Mouse (Mus musculus): ENCODE measurements around the gene Ncor2. TPM values are rescaled to one million over a fixed set of nuclear protein-coding genes. Genes with fewer than 3 reads are reported as not detected.

Gene Ncor2
- total RNA-seq, 2 experiments from 2014 or later = 177 to 208 TPM

- no peak for DNase-seq (ENCODE audit: low spot score in 2 of 2)
Observed at GRCm38 (mm10) chr5:125069916-125070315, 109.1 kb downstream of the Ncor2 start.

GRCm38 (mm10) chr5:125069426-125069825 lies 109.6 kb downstream of the Ncor2 start:
- no peak for DNase-seq (ENCODE audit: low spot score in 2 of 2)

- DNase-seq (ENCODE audit: low spot score in 2 of 2) = no peak
Observed at GRCm38 (mm10) chr5:125068371-125068951, 110.6 kb downstream of the Ncor2 start.

GRCm38 (mm10) chr5:125067673-125068072 lies 111.3 kb downstream of the Ncor2 start:
- no peak for DNase-seq (ENCODE audit: low spot score in 2 of 2)

GRCm38 (mm10) chr5:125066479-125067471 lies 112.2 kb downstream of the Ncor2 start:
- DNase-seq (ENCODE audit: low spot score in 2 of 2) = peak; percentile 78 to 91

- peak; percentile 59 to 76 for DNase-seq (ENCODE audit: low spot score in 2 of 2)
Observed at GRCm38 (mm10) chr5:125063015-125063414, 116.0 kb downstream of the Ncor2 start.

- DNase-seq (ENCODE audit: low spot score in 2 of 2) = peak; percentile 72 to 85
Observed at GRCm38 (mm10) chr5:125058267-125058668, 120.8 kb downstream of the Ncor2 start.

GRCm38 (mm10) chr5:125057555-125058266 lies 121.3 kb downstream of the Ncor2 start:
- DNase-seq (ENCODE audit: low spot score in 2 of 2) = peak in 1 of 2 experiments; percentile 37

- no peak for DNase-seq (ENCODE audit: low spot score in 2 of 2)
Observed at GRCm38 (mm10) chr5:125056696-125057554, 122.1 kb downstream of the Ncor2 start.

GRCm38 (mm10) chr5:125056331-125056695 lies 122.7 kb downstream of the Ncor2 start:
- DNase-seq (ENCODE audit: low spot score in 2 of 2) = no peak

- no peak for DNase-seq (ENCODE audit: low spot score in 2 of 2)
Observed at GRCm38 (mm10) chr5:125055901-125056300, 123.1 kb downstream of the Ncor2 start.

GRCm38 (mm10) chr5:125053661-125054060 lies 125.4 kb downstream of the Ncor2 start:
- DNase-seq (ENCODE audit: low spot score in 2 of 2) = no peak

GRCm38 (mm10) chr5:125052603-125053488 lies 126.2 kb downstream of the Ncor2 start:
- peak; percentile 41 to 57 for DNase-seq (ENCODE audit: low spot score in 2 of 2)

- no peak for DNase-seq (ENCODE audit: low spot score in 2 of 2)
Observed at GRCm38 (mm10) chr5:125052237-125052602, 126.8 kb downstream of the Ncor2 start.

- DNase-seq (ENCODE audit: low spot score in 2 of 2) = no peak
Observed at GRCm38 (mm10) chr5:125049481-125049880, 129.5 kb downstream of the Ncor2 start.

- no peak for DNase-seq (ENCODE audit: low spot score in 2 of 2)
Observed at GRCm38 (mm10) chr5:125046436-125046835, 132.6 kb downstream of the Ncor2 start.

GRCm38 (mm10) chr5:125045202-125045601 lies 133.8 kb downstream of the Ncor2 start:
- no peak for DNase-seq (ENCODE audit: low spot score in 2 of 2)

- DNase-seq (ENCODE audit: low spot score in 2 of 2) = no peak
Observed at GRCm38 (mm10) chr5:125043448-125043847, 135.6 kb downstream of the Ncor2 start.

GRCm38 (mm10) chr5:125041578-125041977 lies 137.4 kb downstream of the Ncor2 start:
- DNase-seq (ENCODE audit: low spot score in 2 of 2) = peak; percentile 51 to 61

- peak in 1 of 2 experiments; percentile 23 for DNase-seq (ENCODE audit: low spot score in 2 of 2)
Observed at GRCm38 (mm10) chr5:125040128-125040584, 138.9 kb downstream of the Ncor2 start.

Data from left cerebral cortex, adult 18-20 months (tissue).